Mouse (Mus musculus): ENCODE measurements at regions not wholly inside any gene's neighbourhood (a gene's known extent, or its start where the extent isn't known, plus 50 kb on each side); places are given as distances from the start of the nearest gene placed in this dataset.

DNA sequence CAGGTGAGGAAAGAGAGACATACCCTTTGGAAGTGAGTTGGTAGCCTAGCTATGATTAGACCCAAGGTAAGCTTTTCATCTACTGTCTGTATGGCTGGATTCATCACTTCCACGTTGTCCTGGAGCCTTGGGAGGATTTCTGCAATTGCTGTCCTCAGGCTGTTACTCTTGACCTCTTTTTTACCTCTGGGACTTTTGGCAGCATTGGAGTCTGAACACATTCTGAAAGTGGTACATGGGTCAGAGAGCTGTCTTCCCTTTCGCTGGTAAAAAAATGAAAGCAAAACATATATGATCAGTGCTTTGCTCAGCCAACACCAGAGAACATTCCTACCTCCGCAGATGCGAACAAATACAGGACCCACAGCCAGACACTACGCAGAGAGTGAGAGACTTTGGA is 136.1 kb upstream of the Bcl6 start:
- TF ChIP-seq EP300 (IDR thresholded peaks at IDR 0.05; ENCODE audit: low read depth), result no peak
- TF ChIP-seq CTCF (IDR thresholded peaks at IDR 0.05; ENCODE audit: low read depth), result no peak
- Histone ChIP-seq H3K36me3 (replicated peaks; ENCODE audit: control insufficient read depth, insufficient read depth, low read depth) (no peaks in the 10 kb centered on the region), H3K9me3 (ENCODE audit: control insufficient read depth, low read length) (no peaks in the 10 kb centered on the region), H3K4me3 (ENCODE audit: insufficient read depth in 1 of 2, low read depth in 2 of 2, low read length in 2 of 2) (no peak overlapping the region), H3K4me1 (replicated peaks; ENCODE audit: control insufficient read depth in 2 of 2, insufficient read depth in 2 of 2, low read length in 1 of 2) (peaks cover 0 to 2% of the 10 kb centered on the region in 2 experiments; a peak in 2 of 4 replicates), H3K9ac (replicated peaks) (no peak overlapping the region), H3K27me3 (ENCODE audit: control insufficient read depth, insufficient read depth, low read length) (no peaks in the 10 kb centered on the region), H3K4me2 (ENCODE audit: low read depth) (no peak overlapping the region), H3K27ac (no peak overlapping the region)
- ATAC-seq (ENCODE audit: insufficient read depth), result no peak
- WGBS (ENCODE audit: insufficient replicate concordance), result 70% methylated on average over 5 of the region's 5 CpGs
- no peak for DNase-seq (ENCODE audit: low read depth in 3 of 3, low spot score in 3 of 3)

DNA sequence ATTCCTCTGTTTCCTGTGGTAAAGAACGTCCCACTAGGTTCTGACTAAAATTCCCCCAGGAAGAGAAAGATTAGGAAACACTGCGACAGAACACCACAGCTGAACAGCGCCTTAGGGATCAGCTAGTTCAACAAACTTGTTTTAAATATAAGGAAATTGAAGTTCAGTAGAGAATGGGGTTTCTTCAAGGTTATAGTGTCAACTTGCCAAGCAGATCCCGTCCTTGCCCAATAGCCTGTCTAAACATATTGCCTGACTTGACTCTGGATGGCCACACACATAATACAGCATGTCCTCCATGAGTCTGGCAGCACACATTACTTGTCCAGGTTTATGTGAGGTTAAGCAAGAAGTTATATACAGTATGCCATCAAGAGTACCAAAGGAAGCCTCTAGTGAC is 135.4 kb upstream of the Bcl6 start:
- H3K36me3 ChIP-seq (replicated peaks; ENCODE audit: control insufficient read depth, insufficient read depth, low read depth), result no peaks in the 10 kb centered on the region
- H3K9me3 ChIP-seq (ENCODE audit: control insufficient read depth, low read length), result no peaks in the 10 kb centered on the region
- no peaks in the 10 kb centered on the region for H3K27me3 ChIP-seq (ENCODE audit: control insufficient read depth, insufficient read depth, low read length)
- no peak for ATAC-seq (ENCODE audit: insufficient read depth)
- 53% methylated on average over 4 of the region's 4 CpGs for WGBS (ENCODE audit: insufficient replicate concordance)
- no peaks in the 10 kb centered on the region; a peak in 1 of 4 replicates for H3K4me1 ChIP-seq (replicated peaks; ENCODE audit: control insufficient read depth in 2 of 2, insufficient read depth in 2 of 2, low read length in 1 of 2)
- no peak for DNase-seq (ENCODE audit: low read depth in 3 of 3, low spot score in 3 of 3)
- H3K9ac ChIP-seq (replicated peaks), result no peak overlapping the region
- TF ChIP-seq CTCF (IDR thresholded peaks at IDR 0.05; ENCODE audit: low read depth) (no peak), EP300 (IDR thresholded peaks at IDR 0.05; ENCODE audit: low read depth) (no peak)
- no peak overlapping the region for H3K27ac ChIP-seq
- no peak overlapping the region for H3K4me2 ChIP-seq (ENCODE audit: low read depth)
- no peak overlapping the region for H3K4me3 ChIP-seq (ENCODE audit: insufficient read depth in 1 of 2, low read depth in 2 of 2, low read length in 2 of 2)

GRCm38 (mm10) chr16:24121633-24122032 is 133.0 kb upstream of the Bcl6 start:
- Histone ChIP-seq H3K27ac (no peak overlapping the region), H3K4me1 (replicated peaks; ENCODE audit: control insufficient read depth in 2 of 2, insufficient read depth in 2 of 2, low read length in 1 of 2) (no peaks in the 10 kb centered on the region; a peak in 1 of 4 replicates), H3K9me3 (ENCODE audit: control insufficient read depth, low read length) (no peaks in the 10 kb centered on the region), H3K36me3 (replicated peaks; ENCODE audit: control insufficient read depth, insufficient read depth, low read depth) (no peaks in the 10 kb centered on the region), H3K4me2 (ENCODE audit: low read depth) (no peak overlapping the region), H3K27me3 (ENCODE audit: control insufficient read depth, insufficient read depth, low read length) (no peaks in the 10 kb centered on the region), H3K4me3 (ENCODE audit: insufficient read depth in 1 of 2, low read depth in 2 of 2, low read length in 2 of 2) (no peak overlapping the region), H3K9ac (replicated peaks) (no peak overlapping the region)
- DNase-seq (ENCODE audit: low read depth in 3 of 3, low spot score in 3 of 3) (no peak), ATAC-seq (ENCODE audit: insufficient read depth) (no peak)
- WGBS (ENCODE audit: insufficient replicate concordance), result 70% methylated on average over 6 of the region's 6 CpGs
- TF ChIP-seq CTCF (IDR thresholded peaks at IDR 0.05; ENCODE audit: low read depth) (no peak), EP300 (IDR thresholded peaks at IDR 0.05; ENCODE audit: low read depth) (no peak)

DNA sequence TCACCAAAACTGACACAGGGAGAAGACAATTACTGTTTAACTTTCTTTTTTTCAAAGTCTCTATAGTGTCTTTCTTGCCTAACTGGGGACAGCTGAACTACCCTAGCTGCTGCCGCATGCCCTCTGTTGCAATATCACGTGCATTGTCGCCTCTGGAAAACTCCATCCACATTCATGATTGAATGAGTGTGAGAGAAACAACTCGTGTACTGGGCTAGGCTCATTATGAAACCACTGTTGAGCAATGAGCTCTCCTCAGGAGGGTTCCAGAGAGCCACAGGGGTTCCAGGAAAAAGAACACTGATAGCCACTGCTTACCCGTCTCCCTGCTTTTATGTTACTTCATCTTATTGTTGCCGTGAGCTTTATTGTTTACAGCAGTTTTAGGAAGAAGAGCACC is 132.2 kb upstream of the Bcl6 start:
- 46% methylated on average over 6 of the region's 6 CpGs for WGBS (ENCODE audit: insufficient replicate concordance)
- DNase-seq (ENCODE audit: low read depth in 3 of 3, low spot score in 3 of 3) (peak; percentile 10 to 17 (median 14)), ATAC-seq (ENCODE audit: insufficient read depth) (no peak)
- H3K27me3 ChIP-seq (ENCODE audit: control insufficient read depth, insufficient read depth, low read length), result no peaks in the 10 kb centered on the region
- H3K9me3 ChIP-seq (ENCODE audit: control insufficient read depth, low read length), result no peaks in the 10 kb centered on the region
- no peak overlapping the region for H3K9ac ChIP-seq (replicated peaks)
- H3K36me3 ChIP-seq (replicated peaks; ENCODE audit: control insufficient read depth, insufficient read depth, low read depth), result no peaks in the 10 kb centered on the region
- H3K4me1 ChIP-seq (replicated peaks; ENCODE audit: control insufficient read depth in 2 of 2, insufficient read depth in 2 of 2, low read length in 1 of 2), result no peaks in the 10 kb centered on the region; a peak in 1 of 4 replicates
- TF ChIP-seq CTCF (IDR thresholded peaks at IDR 0.05; ENCODE audit: low read depth) (no peak), EP300 (IDR thresholded peaks at IDR 0.05; ENCODE audit: low read depth) (no peak)
- H3K27ac ChIP-seq, result no peak overlapping the region
- H3K4me3 ChIP-seq (ENCODE audit: insufficient read depth in 1 of 2, low read depth in 2 of 2, low read length in 2 of 2), result no peak overlapping the region
- H3K4me2 ChIP-seq (ENCODE audit: low read depth), result no peak overlapping the region

DNA sequence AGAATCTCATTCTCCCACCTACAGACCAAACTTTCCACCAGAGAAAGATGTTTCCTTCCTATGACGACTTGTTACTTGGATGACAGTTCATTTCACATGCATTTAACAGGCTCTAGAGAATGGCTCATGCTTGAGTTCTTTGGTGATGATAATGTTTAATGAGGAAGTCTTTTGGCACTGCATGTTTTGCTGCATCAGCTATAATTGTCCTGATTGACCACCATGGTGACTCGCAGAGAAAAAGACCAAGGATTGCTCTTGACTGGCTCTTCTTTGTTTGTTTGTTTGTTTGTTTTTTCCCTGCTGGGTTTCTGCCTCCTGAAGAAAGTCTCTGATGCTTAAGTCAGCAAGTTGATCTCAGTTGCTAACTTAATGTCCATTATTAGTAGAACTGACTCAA is 129.8 kb upstream of the Bcl6 start:
- no peaks in the 10 kb centered on the region for H3K27me3 ChIP-seq (ENCODE audit: control insufficient read depth, insufficient read depth, low read length)
- TF ChIP-seq EP300 (IDR thresholded peaks at IDR 0.05; ENCODE audit: low read depth) (no peak), CTCF (IDR thresholded peaks at IDR 0.05; ENCODE audit: low read depth) (no peak)
- no peaks in the 10 kb centered on the region for H3K9me3 ChIP-seq (ENCODE audit: control insufficient read depth, low read length)
- no peak for ATAC-seq (ENCODE audit: insufficient read depth)
- WGBS (ENCODE audit: insufficient replicate concordance), result 48% methylated on average over 2 of the region's 2 CpGs
- no peak overlapping the region for H3K4me2 ChIP-seq (ENCODE audit: low read depth)
- no peak for DNase-seq (ENCODE audit: low read depth in 3 of 3, low spot score in 3 of 3)
- no peaks in the 10 kb centered on the region; a peak in 1 of 4 replicates for H3K4me1 ChIP-seq (replicated peaks; ENCODE audit: control insufficient read depth in 2 of 2, insufficient read depth in 2 of 2, low read length in 1 of 2)
- no peak overlapping the region for H3K9ac ChIP-seq (replicated peaks)
- no peak overlapping the region for H3K27ac ChIP-seq
- H3K4me3 ChIP-seq (ENCODE audit: insufficient read depth in 1 of 2, low read depth in 2 of 2, low read length in 2 of 2), result no peak overlapping the region
- no peaks in the 10 kb centered on the region for H3K36me3 ChIP-seq (replicated peaks; ENCODE audit: control insufficient read depth, insufficient read depth, low read depth)

Data from liver, embryonic 14.5 days (tissue).